Mouse (Mus musculus) olfactory bulb, adult 2 months (tissue): Measurements from ENCODE around the gene Arl11.

ENCODE experiments used
- CTCF ChIP-seq: fragments of 200-500 bp; IDR thresholded peaks from 2 replicates; pipeline ENCODE4 v1.5.1; 2012; ENCODE audit warnings: low read depth, mild to moderate bottlenecking, low read length, moderate library complexity; ENCODE audit not compliant: insufficient read depth
- POLR2A ChIP-seq: fragments of 200-500 bp; IDR thresholded peaks from 2 replicates; pipeline ENCODE4 v1.6.1; 2012; ENCODE audit warnings: mild to moderate bottlenecking, low read depth, low read length, moderate library complexity; ENCODE audit not compliant: insufficient read depth

- TF ChIP-seq CTCF (no peak), POLR2A (no peak)
Observed at GRCm38 (mm10) chr14:61274414-61275198, 34.9 kb upstream of the Arl11 start.
